Mouse (Mus musculus) cerebellum, adult 2 months (tissue): ENCODE data around the gene Themis3.

Source experiments
- CTCF ChIP-seq: fragments of 200-500 bp; IDR thresholded peaks from 2 replicates; pipeline ENCODE4 v1.5.1; 2011; ENCODE audit warnings: low read depth, mild to moderate bottlenecking, control low read depth, low read length, moderate library complexity, borderline replicate concordance; ENCODE audit not compliant: insufficient read depth
- POLR2A ChIP-seq: fragments of 200-500 bp; IDR thresholded peaks from 2 replicates; pipeline ENCODE4 v1.6.1; 2011; ENCODE audit warnings: low read length, control low read depth, borderline replicate concordance; ENCODE audit not compliant: insufficient read depth

DNA sequence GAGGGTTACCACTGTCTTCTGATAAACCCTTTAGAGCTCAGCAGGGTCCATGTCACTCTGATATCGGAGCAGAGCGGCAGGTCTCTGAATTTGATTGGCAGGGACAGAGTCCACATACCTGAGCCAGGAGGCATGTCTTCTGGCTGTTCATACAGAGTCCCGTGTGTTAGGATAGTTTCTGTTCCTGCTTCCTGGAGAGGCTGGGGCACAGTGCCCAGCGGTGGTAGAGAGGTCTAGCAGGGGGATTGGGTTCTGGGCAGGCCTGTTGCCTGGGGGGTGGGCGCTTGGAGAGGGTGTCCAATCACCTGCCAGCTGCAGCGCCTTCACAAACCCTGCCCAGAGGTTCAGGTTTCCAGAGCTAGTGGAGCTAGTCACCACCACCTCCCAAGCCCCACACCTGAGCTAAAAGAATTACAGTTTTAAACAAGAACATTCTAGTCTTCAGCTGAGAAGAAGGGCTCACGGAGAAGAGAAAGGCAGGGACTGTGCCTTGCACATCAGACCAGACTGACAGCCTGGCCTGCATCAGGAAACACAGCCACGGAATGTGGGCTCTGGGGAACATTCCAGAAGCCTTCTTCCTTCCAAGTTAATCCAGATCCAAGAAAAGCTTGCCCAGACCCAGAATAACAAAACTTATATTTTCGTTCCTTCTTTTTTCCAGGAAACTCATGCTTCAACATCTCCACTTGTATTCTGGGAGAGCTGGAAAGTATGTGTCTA, 3.9 kb downstream of the Themis3 start:
- TF ChIP-seq POLR2A (no peak), CTCF (no peak)
